Mouse (Mus musculus) adrenal gland, adult 2 months (tissue): ENCODE measurements around the gene Cd320. TPM values are rescaled to one million over a fixed set of nuclear protein-coding genes. Genes with fewer than 3 reads are reported as not detected.

ENCODE experiments used
- DNase-seq: peaks from one replicate; pipeline ENCODE4 v3.0.0; 2021
- long read RNA-seq: library from polyadenylated mRNA; stranded (forward); transcript quantifications from one replicate; pipeline ENCODE4 v2.0.0, GENCODE M21; 2021
- polyA plus RNA-seq: library from polyadenylated mRNA; depleted of rRNA; stranded (reverse); fragments of >200 nt; gene quantifications from 2 replicates; pipeline ENCODE4 v1.2.3, GENCODE M21; 2012; rRNA removed
- total RNA-seq, 2 experiments: library from RNA; stranded (reverse); gene quantifications; 2 replicates each; pipeline ENCODE4 v1.2.3; 2021

Cd320 gene
- total RNA-seq (10 to 100 TPM; 34.2 to 42.8 TPM), polyA plus RNA-seq (85.2 and 99.1 TPM in 2 replicates)
- long read RNA-seq, transcript Cd320-201 (5 exons, 2,209 nt): major isoform, 42 of 45 reads
- long read RNA-seq, partial matches to known transcripts: 0 of 45 reads
- long read RNA-seq, other reads (novel, unspliced or antisense): 2 of 45 reads

- DNase-seq: peak; percentile 96
Measured at GRCm38 (mm10) chr17:33842966-33843795, at the start of gene Cd320. TSS of gene Cd320 (plus strand) at chr17:33843091.

- no peak for DNase-seq
Measured at GRCm38 (mm10) chr17:33798306-33798705, 44.6 kb upstream of the Cd320 start.

DNA sequence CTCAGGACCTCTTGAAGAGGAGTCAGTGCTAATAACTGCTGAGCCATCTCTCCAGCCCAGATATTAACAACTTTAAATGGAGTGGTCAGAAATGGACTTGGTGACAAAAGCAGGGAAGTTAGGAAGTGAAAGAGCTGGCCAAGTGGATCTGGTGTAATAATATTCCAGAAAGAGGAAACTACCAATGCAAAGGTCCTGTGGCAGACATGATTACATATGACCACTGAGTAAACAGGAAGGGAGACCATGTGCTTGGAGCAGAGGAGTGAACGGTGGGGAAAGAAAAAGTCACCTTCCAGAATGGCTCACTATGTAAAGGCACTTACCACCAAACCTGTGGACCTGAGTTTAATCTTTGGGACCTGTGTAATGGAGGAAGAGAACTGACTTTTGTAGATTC, 43.6 kb upstream of the Cd320 start:
- DNase-seq: no peak

- DNase-seq: no peak
Measured at GRCm38 (mm10) chr17:33802221-33802620, 40.7 kb upstream of the Cd320 start.

- DNase-seq: no peak
Measured at GRCm38 (mm10) chr17:33804205-33804604, 38.7 kb upstream of the Cd320 start.

GRCm38 (mm10) chr17:33804745-33805144, 38.1 kb upstream of the Cd320 start:
- DNase-seq: no peak

GRCm38 (mm10) chr17:33807181-33807888, 35.6 kb upstream of the Cd320 start:
- DNase-seq: peak; percentile 45

GRCm38 (mm10) chr17:33808192-33808591, 34.7 kb upstream of the Cd320 start:
- DNase-seq: peak; percentile 74

DNA sequence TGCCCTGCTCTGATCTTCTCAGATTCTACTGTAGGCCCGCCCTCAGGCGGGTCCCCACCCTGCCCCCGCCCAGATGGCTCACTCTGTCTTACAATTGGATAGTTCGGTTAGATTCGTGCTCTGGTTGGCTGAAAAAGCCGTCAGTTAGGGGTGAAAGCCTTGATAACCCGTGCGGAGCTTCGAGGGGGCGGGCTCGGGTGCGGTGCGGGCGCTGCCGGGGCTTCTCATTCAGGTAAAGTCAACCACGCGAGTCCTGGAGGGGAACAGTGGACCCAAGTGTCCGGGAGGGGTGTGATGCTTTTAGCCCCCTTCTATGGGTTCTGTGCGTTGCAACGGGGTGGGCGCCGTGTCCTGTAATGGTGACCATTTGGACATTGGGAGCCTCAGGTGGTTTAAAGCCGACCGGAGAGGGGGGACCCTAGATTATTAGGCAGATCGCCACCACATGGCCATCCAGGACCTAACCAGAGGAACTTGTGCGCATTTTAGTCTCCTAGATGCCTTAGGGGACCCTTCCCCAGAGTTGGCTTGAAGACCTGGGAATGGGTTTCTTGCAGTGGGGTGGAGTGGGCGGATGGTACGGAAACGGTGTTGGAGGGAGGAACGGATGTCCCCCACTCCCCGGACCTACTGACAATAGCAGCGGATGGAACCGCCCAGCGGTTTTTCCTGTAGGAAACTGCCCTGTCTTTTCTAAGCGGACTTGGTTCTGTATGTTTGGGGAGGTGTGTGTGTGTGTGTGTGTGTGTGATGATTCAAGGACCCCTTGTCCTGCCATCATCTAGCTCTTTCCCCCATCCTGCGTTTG, 32.4 kb upstream of the Cd320 start, which contains the start of gene Kank3:
Gene Kank3, plus strand, starts transcription at position 186 of the 808 bp plus-strand sequence.
- peak; percentile 97 for DNase-seq

DNA sequence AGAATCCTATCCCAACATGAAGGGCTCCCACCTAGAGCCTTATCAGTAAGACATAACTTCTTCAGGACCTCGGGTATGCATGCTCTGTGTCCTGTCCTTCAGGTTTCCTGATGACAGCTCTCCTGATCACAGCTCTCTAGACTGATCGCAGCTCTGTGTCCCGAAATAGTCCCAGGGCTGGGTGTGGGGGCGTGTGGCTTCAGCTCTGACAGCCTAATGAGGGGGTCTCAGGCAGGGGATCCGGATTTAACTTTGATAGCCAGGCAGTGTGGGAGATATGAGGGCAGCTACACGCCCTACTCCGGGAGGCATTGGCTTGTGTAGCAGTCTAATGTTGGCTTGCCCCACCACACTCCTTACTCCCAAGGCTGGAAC, 31.8 kb upstream of the Cd320 start:
- peak; percentile 63 for DNase-seq

GRCm38 (mm10) chr17:33812475-33812874, 30.4 kb upstream of the Cd320 start:
- peak; percentile 39 for DNase-seq

- DNase-seq: peak; percentile 65
Measured at GRCm38 (mm10) chr17:33812990-33813389, 29.9 kb upstream of the Cd320 start.

DNA sequence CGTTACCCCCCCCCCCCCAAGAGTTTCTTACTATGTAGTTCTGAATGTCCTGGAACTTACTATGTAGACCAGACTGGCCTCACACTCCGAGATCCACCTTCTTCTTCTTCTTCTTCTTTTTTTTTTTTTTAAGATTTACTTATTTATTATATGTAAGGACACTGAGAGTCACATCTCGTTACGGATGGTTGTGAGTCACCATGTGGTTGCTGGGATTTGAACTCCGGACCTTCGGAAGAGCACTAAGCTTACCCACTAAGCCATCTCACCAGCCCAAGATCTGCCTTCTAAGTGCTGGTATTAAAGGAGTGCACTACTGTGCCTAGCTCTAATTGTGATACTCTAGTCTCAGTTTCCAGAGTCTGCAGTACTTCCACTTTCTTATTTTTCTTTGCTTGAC, 27.5 kb upstream of the Cd320 start:
- DNase-seq: no peak

- no peak for DNase-seq
Measured at GRCm38 (mm10) chr17:33816612-33817011, 26.3 kb upstream of the Cd320 start.

DNA sequence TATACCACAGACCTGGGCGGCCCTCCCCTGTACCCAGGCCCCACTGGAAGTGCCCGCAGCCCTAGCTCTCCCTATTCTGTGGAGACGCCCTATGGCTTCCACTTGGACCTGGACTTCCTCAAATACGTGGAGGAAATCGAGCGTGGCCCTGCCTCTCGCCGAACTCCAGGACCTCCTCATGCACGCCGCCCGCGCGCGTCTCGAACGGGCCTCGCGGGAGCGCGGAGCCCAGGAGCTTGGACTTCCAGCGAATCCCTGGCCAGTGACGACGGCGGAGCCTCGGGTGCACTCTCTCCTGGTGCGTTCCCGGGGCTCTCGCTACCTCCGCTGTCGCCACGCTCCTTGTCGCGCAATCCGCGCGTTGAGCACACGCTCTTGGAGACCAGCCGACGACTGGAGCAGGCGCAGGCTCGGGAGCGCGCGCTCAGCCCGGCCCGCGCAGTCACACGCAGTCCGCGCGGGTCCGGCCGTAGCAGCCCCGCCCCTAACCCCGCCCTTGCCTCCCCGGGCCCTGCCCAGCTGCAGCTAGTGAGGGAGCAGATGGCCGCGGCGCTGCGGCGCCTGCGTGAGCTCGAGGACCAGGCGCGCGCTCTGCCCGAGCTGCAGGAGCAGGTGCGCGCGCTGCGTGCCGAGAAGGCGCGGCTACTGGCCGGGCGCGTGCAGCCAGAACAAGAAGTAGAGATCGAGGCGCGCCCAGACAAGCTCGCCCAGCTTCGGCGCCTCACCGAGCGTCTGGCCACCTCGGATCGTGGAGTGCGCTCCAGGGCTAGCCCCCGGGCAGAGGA, 25.5 kb upstream of the Cd320 start:
- DNase-seq: peak; percentile 95

- no peak for DNase-seq
Measured at GRCm38 (mm10) chr17:33817969-33818643, 24.8 kb upstream of the Cd320 start.

- no peak for DNase-seq
Measured at GRCm38 (mm10) chr17:33822436-33822959, 20.4 kb upstream of the Cd320 start.

GRCm38 (mm10) chr17:33823171-33823570, 19.7 kb upstream of the Cd320 start:
- peak; percentile 21 for DNase-seq

DNA sequence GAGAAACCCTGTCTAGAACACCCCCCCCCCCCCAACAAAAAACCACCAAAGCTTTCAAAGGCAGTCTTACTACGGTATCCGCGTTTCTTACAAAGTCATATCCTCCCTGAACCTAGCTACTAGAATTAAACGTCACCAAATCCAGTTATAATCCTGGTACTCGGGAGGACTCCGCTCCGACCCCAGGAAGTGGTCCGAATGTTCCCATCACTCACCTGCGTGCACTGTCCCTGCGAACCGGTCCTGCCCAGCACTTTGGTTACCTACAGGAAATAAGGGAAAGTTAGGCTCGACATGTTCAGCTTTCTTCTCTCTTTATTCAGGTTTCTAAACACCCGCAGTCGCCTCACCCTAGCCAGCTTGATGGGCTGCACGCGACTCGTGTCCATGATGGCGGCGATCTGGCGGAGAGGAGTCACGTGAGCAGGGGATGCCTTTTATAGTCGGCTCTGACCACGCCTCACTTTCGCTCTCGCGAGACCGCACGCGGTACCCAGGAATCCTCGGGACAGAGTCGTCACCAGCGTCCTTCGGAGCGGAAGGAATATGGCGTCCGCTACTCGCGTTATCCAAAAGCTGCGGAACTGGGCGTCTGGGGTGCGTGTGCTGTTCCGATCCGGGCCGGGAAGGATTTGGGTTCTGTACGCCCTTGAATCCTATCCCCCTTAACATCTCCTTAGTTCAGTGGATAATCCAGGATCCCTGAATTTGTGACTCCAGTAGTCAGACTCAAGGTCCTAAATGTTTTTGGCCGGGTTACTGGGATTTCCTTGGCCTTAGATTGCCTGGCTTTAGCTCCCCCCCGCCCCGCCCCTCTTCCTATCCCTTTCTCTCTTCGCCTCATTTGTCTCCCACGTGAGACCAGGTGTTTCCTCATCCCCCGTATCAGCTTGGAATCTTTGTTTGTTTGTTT, 18.6 kb upstream of the Cd320 start, which contains the start of the genes Rps28 and Ndufa7:
Gene Rps28, minus strand, starts transcription at position 479 of the 913 bp plus-strand sequence.
Gene Ndufa7, plus strand, starts transcription at position 489 of the 913 bp plus-strand sequence.
- DNase-seq: peak; percentile 98
